Mouse (Mus musculus): Measurements from ENCODE around the gene Itga5.

Gene Itga5

GRCm38 (mm10) chr15:103308876-103309580 is 57.5 kb downstream of the Itga5 start:
- no peak for DNase-seq

DNA sequence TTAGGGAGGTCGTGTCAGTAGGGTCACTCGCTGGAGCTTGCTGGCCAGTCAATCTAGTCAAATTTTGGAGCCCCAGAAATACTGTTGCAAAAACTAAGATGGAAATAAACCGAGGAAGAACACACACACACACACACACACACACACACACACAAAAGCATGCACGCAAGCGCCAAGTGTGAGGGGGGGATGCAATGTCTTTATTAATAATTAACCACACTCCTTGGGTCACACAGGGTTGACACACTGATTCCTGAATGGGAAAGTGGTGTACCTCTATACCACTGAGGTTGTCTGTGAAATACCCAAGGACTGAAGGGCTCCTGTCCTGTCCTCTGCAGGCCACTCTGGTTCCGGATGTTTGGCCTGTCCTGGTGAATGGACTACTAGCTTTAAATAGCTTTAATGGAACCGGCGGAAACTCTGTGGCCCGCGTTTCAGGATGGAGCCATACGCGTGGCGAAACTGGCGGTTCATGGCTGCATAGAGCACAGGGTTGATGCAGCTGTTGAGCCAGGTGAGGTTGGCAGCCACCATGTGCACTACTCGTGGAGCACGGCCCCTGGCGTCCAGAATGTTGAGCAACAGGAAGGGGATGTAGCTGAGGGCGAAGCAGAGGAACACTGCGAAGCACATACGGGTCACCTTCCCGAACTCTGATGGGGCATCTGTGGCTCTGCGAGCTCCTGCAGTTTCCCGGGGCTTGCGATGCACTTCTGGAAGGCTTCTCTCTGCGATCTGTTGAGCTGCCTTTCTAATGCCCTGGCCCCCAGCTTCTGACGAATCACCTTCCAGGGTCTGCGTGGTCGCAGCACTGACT is 58.3 kb downstream of the Itga5 start:
- no peak for DNase-seq

DNA sequence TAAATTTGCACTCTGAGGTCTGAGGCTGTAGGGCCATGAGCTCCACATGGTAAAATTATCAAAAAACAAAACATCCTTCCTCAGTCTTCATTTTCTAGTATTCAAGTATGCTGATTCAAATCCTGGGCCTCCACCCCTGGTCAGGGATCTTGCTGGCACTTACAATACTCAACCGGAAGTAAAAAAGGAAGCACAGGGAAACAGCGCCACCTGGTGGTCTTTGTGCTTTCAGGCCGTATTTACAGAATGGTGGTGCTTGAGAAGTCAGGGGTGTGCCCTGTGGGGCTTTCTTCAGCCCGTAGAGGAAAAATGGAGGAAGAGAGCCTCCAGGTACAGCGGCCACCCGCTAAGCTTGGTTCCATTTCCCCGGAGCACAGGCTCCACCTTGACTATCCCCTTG is 59.4 kb downstream of the Itga5 start:
- DNase-seq = peak; percentile 77 to 91

DNA sequence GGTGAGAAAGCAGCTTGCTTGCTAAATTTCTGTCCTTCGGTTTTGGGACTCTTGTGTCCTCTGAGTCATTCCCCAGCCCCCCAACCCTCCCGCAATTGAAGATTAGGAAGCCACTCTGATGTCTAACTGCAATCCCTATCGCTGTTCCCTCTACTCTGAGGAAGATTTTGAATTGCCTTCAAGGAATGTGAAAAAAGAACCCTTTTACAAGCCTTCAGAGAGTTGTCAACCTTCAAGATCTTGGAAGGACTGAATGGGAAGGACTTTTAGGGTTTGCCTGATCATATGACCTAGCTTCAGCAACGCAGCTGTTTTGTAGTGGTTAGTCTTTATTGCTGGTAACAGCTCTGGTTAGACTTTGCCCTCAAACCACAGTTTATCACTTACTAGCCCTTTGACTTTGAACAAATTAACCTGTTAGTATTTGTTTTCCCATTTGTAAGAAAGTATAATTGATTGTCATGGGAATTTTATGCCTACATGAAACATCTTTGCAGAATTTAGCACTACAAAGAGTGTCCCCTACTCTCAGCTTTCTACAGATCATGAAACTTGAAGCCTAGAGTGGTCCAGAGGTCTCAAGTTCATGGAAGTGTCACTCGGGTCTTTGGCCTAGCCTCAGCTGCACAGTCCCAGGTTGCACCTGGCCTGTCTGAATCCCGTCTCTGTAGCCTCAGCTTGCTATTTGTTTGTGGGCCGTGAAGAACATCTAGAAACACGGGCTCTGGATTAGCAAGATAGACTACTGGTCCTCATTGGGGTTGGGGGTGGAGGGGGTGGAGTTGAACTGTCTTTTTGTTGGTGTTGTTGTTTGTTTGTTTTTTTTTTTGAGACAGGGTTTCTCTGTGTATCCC is 60.5 kb downstream of the Itga5 start:
- DNase-seq = no peak

- DNase-seq = peak; percentile 77 to 83
These were observed 61.4 kb downstream of the Itga5 start for GRCm38 (mm10) chr15:103305070-103305678.

DNA sequence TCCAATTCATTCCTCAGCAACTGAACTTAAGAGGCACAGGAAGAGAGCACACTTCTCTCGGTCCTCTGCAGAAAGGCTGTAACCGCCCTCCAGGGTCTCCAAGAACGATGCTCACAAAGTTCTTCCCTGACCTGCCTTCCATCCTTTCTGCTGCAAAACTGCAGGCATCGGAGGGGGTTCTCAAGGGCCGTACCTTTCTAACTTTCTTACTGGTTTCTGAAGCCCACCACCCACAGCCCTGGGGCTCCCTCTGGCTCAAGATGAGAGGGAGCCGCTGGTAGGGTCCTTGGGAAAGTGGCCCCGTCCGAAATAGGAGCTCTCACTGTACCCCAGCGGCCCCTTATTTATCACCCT is 62.0 kb downstream of the Itga5 start:
- no peak for DNase-seq

DNA sequence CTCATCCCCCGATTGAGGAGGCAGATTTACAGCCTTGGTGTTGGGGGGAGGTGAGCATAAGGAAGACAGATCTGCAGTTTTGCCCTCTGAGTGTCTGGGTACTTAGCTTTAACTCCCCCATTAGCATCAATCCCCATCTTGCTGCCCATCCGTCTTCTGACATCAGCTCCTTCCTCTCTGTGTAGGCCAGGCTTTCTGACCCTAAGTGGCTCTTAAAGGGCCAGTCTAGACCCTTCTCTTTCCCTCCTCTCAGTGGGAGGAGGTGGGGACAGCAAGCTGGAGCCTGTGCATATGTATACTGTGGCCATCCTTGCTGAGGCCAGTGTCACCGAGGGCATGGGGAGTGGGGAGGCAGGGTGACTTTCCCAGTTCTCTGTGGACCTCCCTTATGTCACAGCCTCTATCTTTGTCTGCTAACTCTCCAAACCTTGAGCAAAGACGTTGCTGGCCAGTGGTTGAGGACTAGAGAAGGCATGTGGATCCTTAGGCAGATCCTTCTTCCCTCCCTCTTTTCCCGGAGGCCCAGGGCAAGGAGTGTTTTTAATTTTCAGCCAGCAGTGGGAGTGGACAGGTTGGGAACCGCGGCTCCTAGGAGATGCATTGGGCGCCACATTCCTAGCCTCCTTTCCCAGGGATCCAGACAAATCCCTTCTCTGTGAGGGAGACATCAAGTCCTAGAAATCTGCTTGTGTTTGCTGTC is 62.5 kb downstream of the Itga5 start:
- no peak for DNase-seq

GRCm38 (mm10) chr15:103302341-103303021 is 64.1 kb downstream of the Itga5 start:
- no peak for DNase-seq

GRCm38 (mm10) chr15:103301547-103302340 is 64.8 kb downstream of the Itga5 start:
- DNase-seq = no peak

- DNase-seq = no peak
These were observed 65.5 kb downstream of the Itga5 start for GRCm38 (mm10) chr15:103301046-103301445.

GRCm38 (mm10) chr15:103300560-103300959 is 66.0 kb downstream of the Itga5 start:
- DNase-seq = no peak

DNA sequence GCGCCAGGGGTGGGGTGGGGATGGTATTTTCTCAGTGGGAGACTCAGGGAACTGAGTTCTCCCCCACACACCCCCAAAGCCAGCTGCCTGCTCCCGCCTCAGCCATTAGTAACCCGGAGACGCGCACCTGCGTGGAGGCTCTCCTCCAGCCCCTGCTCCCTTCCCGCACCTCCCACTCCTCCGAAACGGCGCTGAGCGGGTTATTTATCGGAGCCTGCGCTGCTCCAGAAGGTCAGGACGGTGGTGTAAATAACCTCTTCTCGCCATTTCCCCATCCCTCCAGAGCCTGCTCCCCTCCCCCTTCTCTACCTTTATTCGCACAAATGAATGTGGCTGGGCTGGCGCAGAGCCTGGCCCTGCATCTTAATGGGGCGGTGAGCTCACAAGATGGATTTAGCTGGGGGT is 66.5 kb downstream of the Itga5 start:
- no peak for DNase-seq

GRCm38 (mm10) chr15:103299644-103300043 is 66.9 kb downstream of the Itga5 start:
- DNase-seq = no peak

GRCm38 (mm10) chr15:103298861-103299616 is 67.5 kb downstream of the Itga5 start:
- DNase-seq = no peak

GRCm38 (mm10) chr15:103298026-103298425 is 68.5 kb downstream of the Itga5 start:
- no peak for DNase-seq

DNA sequence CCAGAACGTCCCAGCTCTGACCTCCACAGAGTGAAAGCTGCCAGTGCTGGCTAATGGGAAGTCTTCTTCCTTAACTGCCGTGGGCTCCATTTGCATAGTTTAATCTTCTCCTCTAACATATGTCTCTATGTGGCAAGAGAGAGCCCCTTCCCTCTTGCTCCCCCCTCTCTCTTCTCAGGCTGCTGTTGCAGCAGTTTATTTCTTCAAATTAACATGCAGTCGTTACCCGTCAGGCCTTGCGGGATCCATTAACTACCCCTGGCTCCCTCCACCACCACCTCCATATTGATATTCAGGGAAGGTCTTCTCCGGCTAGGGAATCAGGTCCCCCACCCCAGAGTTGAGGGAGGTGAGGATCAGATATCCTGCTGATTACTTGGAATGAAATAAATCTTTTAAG is 69.2 kb downstream of the Itga5 start:
- no peak for DNase-seq

DNA sequence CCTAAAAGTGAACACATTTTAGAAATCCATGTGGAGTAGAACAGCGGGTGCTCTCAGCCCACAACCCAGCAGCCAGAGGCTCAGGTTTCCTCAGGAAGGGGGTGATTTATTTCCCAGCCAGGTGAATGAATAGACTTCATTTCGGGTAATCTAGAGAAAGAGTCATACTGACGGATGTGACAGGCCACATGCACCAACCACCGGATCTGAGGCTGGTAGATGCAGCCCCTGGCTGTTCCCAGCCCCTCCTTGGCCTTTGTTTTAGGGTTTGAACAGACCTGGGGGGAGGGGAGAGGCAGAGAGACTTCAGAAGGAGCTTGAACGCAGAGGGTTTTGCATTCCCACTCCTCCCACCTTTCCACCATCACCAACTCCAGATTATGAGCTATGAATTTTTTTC is 70.7 kb downstream of the Itga5 start:
- DNase-seq = no peak

DNA sequence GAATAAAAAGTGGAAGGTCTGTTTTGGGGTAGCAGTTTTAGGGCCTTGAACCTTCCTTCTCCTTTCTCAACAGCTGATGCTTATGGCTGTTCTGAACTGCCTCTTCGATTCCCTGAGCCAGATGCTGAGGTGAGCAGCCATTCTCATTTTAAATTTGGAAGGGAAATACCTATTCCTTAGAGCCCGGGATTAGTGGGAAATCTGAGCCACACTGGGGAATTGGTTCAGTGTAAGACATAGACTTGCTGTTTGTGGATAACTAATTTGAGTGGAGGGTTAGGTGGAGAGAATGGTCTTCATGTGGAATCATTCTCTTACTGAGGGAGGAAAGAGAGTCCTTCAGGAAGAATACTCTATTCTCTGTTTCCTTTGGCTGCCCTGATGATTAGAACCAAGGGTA is 71.9 kb downstream of the Itga5 start:
- no peak for DNase-seq

Data from spleen, adult 18-20 months (tissue).